Mouse (Mus musculus): ENCODE measurements around the gene Kat2b. TPM values are rescaled to one million over a fixed set of nuclear protein-coding genes. Genes with fewer than 3 reads are reported as not detected.
"Not testable (repeated sequence)": the region's sequence is repeated elsewhere in the genome, so short reads cannot be mapped to it uniquely, and the experiment has no call there.

Gene Kat2b
- total RNA-seq, 2 experiments from 2014 or later: 31.5 to 40.9 TPM

DNA sequence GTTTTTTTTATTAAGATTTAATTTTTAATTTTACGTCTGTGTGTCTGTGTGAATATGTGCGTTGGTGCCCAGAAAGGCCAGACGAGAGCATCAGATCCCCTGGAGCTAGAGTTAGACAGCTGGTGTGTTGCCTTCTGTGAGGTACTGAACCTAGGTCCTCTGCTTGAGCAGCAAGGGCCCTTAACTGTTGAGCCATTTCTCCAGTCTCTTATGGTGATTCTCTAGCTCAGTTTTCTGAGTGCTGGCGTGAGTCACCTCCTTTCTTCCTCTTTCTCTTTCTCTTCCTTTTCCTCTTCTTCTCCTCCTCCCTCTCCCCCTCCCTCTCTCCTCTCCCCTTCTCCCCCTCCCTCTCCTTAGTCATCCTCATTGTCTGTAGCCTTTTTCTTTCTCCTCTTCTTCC is 27.9 kb downstream of the Kat2b start:
- intact Hi-C loops (cut with DNase I; ENCODE audit: low total_unique reads): no loop called here
- no peak for DNase-seq

DNA sequence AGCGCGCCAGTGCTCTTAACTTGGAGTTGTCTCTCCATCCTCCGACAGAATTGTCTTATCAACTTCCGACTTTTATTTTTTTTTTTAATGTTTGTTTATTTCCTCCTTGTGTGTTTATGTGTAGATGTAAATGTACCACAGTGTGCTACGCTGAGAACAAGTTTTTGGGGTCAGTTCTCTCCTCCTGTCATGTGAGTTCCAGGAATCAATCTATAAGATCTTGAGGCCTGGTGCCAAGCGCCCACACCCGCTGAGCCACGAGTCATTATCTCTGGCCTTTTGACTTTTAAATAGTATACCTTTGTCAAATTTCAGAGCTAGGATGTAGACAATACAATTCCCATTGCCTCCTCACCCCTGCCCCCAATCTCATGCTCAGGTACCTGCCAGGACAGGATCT is 28.9 kb downstream of the Kat2b start:
- DNase-seq: no peak
- intact Hi-C loops (cut with DNase I; ENCODE audit: low total_unique reads): no loop called here

DNA sequence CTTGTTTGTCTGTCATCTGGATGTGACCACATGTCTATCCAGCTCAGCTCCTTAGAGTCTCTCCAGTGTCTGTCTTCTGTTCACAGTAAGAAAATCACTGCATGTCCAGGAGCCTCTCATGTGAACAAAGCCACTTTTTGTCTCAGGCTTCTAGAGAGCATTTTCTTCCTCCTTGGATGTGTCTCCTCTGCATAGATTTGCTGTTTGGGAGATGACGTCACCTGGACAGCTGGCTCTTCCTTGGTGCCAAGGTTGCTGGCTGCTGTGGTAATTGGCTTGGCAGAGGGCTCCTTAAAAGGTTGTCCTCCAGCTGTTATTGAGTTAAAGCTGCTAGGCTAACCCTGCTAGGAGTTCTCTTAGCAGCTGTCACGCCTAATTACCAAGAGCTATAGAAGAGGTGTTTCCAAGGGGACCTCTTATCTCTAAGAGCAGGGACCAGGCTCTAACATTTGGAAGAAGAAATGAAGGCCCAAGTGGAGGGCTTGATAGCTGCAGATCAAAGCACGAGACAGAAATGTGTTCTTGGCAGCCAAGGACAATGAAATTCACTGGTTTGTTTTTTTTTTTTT is 29.7 kb downstream of the Kat2b start:
- DNase-seq: peak; percentile 73
- intact Hi-C loops (cut with DNase I; ENCODE audit: low total_unique reads): no loop called here

DNA sequence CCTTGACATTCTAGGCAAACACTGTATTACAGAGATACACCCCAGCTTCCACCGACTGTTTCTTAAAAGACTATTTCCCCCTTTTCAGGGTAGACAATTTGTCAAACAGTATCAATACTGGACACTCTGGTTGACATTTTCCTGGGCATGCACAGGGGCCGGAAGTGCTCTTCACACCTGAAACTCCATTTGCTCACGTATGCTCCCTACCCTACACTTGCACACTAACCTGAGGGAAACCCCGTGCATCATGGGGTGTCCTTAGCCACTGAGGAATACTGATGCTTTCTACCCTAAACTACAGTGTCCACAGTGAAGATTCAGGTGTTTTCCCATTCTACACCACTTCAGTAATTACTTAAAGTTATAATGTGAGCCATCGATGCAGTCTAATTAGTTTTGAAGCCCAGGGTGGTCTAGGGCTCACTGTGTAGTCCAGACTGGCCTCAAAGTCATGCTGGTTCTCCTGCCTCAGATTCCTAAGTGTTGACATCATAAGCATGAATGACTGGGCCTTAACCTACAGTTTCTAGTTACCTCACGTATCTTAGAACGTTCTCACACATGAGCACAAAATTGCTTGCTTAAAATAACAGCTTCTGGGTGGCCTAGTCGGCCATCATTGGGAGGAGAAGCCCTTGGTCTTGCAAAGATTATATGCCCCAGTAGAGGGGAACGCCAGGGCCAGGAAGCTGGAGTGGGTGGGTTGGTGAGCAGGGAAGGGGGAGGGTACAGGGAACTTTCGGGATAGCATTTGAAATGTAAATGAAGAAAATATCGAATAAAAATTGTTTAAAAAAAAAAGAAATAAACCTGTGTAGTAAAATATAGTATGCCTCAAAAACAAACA is 30.5 kb downstream of the Kat2b start:
- DNase-seq: no peak
- intact Hi-C loops (cut with DNase I; ENCODE audit: low total_unique reads): no loop called here

DNA sequence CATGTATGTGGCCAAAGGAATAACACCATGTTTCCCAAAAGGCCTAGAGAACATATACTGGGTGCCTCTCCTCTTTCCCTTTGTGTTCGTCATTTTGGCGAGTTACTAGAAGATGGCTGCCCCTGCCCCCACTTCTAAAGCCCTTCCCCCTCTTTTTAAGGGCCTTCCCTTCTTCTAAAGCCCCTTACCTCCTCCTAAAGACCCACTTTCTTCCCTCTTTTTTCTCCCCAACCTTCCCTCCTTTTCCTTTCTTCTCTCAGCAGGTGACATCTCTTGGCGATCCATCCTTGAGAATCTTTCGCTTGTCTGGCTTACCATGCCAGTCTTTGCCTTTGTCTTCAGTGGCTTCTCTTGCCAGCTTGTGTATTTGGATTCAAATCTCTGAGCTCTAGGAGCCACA is 31.9 kb downstream of the Kat2b start:
- no peak for DNase-seq
- intact Hi-C loops (cut with DNase I; ENCODE audit: low total_unique reads): no loop called here

DNA sequence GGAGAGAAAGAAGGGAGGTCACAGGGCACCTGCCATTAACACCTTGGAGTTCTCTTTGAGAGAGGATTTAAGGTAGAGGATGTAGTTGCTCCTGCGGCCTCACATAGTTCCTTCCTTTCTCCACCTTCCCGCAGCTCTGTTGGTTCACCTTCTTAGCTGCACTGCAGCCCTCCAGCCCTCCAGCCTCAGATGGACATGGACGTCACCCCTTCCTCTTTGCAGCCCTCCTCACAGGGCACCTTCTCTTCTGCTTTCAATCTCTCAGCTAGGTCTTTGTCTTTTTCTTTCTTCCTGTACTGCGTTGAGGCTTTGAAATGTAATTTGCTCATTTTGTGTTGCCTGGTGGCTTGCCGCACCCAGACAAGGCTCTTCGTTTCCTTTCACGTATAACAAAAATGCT is 36.6 kb downstream of the Kat2b start:
- DNase-seq; intact Hi-C loops (cut with DNase I; ENCODE audit: low total_unique reads): not testable (repeated sequence)

DNA sequence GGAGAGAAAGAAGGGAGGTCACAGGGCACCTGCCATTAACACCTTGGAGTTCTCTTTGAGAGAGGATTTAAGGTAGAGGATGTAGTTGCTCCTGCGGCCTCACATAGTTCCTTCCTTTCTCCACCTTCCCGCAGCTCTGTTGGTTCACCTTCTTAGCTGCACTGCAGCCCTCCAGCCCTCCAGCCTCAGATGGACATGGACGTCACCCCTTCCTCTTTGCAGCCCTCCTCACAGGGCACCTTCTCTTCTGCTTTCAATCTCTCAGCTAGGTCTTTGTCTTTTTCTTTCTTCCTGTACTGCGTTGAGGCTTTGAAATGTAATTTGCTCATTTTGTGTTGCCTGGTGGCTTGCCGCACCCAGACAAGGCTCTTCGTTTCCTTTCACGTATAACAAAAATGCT is 39.4 kb downstream of the Kat2b start:
- DNase-seq; intact Hi-C loops (cut with DNase I; ENCODE audit: low total_unique reads): not testable (repeated sequence)

DNA sequence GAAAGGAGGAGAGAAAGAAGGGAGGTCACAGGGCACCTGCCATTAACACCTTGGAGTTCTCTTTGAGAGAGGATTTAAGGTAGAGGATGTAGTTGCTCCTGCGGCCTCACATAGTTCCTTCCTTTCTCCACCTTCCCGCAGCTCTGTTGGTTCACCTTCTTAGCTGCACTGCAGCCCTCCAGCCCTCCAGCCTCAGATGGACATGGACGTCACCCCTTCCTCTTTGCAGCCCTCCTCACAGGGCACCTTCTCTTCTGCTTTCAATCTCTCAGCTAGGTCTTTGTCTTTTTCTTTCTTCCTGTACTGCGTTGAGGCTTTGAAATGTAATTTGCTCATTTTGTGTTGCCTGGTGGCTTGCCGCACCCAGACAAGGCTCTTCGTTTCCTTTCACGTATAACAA is 42.3 kb downstream of the Kat2b start:
- DNase-seq; intact Hi-C loops (cut with DNase I; ENCODE audit: low total_unique reads): not testable (repeated sequence)

DNA sequence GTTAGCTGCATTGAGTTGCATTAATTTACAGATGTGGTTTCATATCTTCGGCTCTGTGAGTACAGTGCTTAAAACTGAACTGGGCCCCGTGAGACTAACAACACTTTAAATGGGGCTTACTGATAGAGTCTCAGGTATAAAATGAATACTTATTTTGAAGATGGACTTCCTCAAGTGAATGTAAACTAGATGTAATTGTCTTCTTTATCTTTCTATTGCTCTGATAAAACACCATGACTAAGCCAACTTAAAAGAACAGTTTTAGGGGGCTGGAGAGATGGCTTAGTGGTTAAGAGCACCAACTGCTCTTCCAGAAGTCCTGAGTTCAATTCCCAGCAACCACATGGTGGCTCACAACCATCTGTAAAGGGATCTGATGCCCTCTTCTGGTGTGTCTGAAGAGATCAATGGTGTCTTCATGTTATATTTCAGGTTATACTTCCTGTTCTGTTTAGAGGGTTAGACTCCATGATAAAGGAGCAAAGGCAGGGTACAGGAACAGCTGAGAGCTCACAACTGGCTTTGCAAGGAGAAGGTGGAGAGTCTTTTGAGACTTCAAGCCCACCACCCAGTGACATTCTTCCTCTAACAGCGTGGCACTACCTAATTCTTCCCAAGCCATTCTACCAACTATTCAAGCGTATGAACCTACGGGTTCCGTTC is 50.8 kb downstream of the Kat2b start:
- intact Hi-C loops (cut with DNase I; ENCODE audit: low total_unique reads): no loop called here
- no peak for DNase-seq

DNA sequence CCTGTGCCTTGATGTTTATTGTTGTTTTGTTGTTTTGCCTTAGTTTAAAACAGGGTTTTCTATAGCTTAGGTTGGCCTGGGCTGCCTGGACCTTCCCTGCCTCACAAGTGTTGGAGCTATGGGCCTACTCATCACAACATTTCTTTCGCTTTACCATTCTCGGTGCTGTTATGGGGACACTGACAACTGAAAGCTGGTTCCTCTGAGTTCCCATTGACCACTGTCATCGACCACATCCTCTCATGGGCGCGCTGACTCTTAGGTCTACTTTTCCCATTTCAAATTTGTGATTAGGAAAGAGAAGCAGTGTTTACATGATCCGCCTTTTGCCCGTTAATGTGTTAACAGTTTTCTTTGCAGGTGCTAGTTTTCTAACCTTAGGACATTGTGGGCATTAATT is 51.7 kb downstream of the Kat2b start:
- DNase-seq: no peak
- intact Hi-C loops (cut with DNase I; ENCODE audit: low total_unique reads): no loop called here

DNA sequence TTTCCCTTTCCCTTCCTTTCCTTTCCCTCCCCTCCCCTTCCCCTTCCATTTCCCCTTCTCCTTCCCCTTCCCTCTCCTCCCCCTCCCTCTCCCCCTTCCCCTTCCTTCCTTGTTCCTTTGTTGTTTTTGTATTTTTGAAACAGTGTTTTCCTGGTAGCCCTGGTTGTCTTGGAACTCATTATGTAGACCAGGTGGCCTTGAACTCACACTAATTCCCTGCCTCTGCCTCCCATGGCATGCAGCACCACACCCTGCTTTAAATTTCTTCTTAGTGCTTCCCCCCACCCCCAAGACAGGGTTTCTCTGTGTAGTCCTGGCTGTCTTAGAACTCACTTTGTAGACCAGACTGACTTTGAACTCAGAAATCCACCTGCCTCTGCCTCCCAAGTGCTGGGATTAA is 52.7 kb downstream of the Kat2b start:
- intact Hi-C loops (cut with DNase I; ENCODE audit: low total_unique reads): no loop called here
- no peak for DNase-seq

DNA sequence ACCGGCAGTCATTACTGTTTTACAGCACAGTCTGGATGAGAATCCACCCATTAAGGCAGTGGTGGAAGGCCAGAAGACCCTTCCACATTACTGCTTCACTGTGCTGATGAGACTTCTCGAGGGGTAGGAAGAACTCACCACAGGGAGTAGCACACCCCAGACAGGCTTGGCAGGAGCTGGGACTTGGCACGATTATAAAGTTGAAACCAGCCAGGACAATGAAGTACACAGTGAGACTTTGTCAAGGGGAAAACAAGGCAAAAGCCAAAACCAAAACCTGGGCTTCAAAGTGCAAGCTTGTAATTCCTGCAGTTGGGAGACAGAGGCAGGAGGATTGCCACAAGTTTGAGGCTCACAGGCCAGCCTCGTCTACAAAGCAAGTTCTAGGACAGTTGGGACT is 54.0 kb downstream of the Kat2b start:
- DNase-seq: no peak
- intact Hi-C loops (cut with DNase I; ENCODE audit: low total_unique reads): no loop called here

DNA sequence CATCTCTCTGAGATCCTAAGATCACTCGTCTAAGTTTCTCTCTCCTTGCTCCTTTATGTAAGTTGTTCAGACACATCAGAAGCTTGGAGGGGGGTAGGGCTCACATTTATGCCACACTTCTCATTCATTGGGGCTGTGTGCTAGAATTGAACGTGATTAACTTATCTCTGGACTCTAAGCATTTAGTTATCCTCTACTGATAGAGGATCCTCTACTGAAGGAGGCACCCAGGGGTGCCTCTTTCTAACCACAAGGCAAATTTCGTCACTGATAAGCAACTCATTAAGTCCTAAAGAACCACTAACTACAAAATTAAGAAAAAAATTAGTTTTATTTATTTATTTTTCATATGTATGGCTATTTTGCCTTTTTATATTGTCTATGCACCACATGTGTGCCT is 55.5 kb downstream of the Kat2b start:
- intact Hi-C loops (cut with DNase I; ENCODE audit: low total_unique reads): no loop called here
- DNase-seq: no peak

DNA sequence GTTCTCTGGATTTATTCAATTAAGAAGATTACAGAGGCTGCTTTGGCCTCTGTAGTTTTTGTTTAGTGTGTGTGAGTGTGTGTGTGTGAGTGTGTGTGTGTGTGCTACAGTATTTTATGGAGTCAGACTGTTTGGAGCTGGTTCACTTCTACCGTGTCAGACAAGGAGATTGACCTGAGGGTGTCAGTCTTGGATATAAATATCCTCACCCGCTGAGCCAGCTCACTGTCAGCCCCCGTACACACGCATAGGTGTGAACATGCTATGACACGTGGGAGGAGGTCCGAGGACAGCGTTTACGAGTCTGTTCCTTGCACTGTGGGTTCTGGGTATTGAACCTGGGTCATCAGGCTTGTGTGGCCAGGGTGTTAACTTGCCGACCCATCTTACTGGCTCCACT is 57.1 kb downstream of the Kat2b start:
- intact Hi-C loops (cut with DNase I; ENCODE audit: low total_unique reads): no loop called here
- no peak for DNase-seq

DNA sequence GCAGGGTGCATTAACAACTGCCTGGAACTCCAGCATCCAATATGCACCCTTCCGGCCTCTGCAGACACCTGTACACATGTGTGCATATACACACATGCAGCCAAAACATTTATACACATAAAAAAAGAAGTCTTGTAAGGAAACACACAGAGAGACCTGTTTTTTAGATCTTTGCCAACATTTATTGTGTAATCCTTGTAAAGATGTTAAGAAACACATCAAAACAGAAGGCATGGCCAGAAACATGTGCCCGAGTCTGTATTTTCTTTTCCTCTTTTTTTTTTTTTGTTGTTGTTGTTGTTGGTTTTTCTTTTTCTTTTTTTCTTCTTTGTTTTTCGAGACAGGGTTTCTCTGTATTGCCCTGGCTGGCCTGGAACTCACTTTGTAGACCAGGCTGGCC is 59.5 kb downstream of the Kat2b start:
- intact Hi-C loops (cut with DNase I; ENCODE audit: low total_unique reads): no loop called here
- no peak for DNase-seq

DNA sequence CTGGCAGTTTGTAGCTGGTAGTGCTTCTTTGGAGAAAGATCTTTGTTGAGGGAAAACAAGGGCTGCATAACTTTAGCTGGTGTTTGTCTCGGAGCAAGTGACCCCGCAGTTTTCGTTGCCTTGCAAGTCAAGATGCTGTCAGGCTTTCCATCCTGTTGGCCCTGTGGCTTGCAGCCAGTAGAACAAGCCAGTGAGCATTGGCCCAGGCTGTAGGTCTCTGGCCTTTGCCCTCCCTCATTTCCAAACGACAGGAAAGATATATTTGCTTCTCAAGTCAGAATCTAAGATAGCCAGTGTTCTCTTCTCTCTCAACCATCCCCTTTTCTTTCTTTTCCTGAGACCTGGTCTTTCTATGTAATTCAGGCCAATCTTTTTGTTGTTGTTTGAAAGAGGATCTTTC is 60.8 kb downstream of the Kat2b start:
- no peak for DNase-seq
- intact Hi-C loops (cut with DNase I; ENCODE audit: low total_unique reads): no loop called here

DNA sequence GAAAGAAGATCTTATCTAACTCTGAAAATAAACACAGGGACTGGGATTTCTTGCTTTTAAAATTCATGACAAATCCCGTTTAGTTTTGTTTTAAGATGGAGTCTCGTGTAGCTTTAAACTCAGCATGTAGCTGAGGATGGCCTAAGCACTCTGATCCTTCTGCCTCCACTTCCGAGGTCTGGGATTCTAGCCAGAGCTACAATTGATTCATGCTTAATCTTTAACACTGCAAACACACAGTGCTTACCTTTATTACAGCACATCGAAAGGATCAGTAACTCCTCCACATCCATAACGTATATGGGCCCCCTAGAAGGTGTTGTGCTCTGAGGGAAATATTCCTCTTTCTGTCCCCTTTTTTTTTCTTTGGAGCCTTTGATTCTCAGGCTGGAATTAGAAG is 61.5 kb downstream of the Kat2b start:
- no peak for DNase-seq
- intact Hi-C loops (cut with DNase I; ENCODE audit: low total_unique reads): no loop called here

DNA sequence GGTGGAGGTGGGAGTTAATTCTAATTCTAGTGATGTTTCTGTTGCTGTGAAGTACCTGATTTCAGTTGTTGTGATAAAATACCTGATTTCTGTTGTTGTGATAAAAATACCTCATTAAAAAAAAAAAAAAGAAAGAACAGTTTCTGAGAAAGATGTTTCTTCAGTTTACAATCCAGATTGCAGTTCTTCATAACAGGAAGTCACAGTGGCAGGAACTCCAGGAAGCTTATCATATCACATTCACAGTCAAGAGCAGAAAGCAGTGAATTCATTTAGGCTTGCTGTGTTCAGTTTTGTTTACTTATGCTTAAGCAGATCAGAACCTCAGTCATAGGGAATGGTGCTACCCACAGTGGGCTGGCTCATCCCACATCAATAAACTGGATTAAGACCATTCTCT is 64.7 kb downstream of the Kat2b start:
- no peak for DNase-seq
- intact Hi-C loops (cut with DNase I; ENCODE audit: low total_unique reads): no loop called here

DNA sequence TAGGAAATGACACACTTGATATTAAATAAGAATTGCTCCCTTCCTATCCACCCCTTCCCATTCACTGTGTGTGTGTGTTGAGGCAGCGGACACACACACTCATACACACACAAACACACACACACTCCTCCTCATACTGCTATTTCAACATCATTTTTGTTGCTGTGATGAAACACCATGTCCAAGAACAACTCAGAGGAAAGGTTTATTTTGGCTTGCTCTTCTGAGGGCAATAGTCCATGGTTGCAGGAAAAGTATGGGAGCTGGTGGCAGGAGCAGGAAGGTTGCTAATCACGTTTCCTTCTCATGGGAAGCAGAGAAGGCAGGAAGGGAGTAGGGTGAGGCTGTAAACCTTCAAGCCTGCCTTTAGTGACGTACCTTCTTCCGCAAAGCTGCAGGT is 76.7 kb downstream of the Kat2b start:
- intact Hi-C loops (cut with DNase I; ENCODE audit: low total_unique reads): no loop called here
- no peak for DNase-seq

DNA sequence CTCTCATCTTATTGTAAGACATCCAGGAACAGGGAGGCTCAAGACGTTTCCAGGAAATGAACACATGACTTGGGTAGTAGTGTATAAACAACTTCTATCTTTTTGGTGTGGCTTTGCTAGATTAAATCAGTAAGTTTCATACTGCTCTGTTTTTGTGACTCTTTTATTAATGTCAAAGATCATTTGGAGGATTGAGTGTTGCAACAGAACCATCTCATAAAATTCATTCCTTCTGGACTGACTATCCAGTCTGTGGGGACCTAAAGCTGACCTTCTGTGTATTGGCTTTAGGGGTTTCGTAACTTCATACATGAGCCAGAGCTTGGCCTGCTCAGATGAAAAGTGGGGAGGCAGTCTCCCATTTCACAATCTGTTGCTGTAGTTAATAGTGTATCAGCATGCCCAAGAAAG is 83.6 kb downstream of the Kat2b start:
- intact Hi-C loops (cut with DNase I; ENCODE audit: low total_unique reads): no loop called here

DNA sequence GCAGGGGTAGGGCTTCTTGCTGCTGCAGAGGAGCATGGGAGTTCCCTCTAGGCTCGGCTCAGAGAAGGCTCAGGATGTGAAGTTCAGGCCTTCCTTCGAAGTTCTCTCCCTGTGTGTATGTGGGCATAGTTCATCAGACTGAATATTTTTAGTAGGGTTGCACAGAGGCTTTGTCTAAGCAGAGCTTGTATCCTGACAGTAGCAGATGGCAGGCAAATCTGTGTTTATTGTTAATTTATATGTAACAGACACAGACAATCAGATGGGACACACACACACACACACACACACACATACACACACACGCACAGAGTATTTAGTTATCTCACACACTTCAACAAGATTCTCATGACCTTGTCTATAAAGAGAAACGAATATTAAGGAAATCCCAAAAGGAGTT is 87.9 kb downstream of the Kat2b start:
- DNase-seq: no peak
- intact Hi-C loops (cut with DNase I; ENCODE audit: low total_unique reads): no loop called here

More for the DNA sequence above, 83.6 kb downstream of the Kat2b start:
- no peak for DNase-seq

Data from gastrocnemius, postnatal 14 days (tissue).